Mouse (Mus musculus) CH12.LX (cell line): ENCODE measurements around the gene Chmp4b. TPM values are rescaled to one million over a fixed set of nuclear protein-coding genes. Genes with fewer than 3 reads are reported as not detected.

Experiments
- DNase-seq: peaks from one replicate; pipeline ENCODE4 v3.0.0-alpha.2; 2013; ENCODE audit errors: extremely low read depth
- H3K27ac ChIP-seq: 2 replicates; pipeline ENCODE4 v1.5.1; 2012; ENCODE audit warnings: low read depth, mild to moderate bottlenecking, control low read depth, moderate library complexity; ENCODE audit not compliant: insufficient read depth
- H3K27me3 ChIP-seq: replicated peaks from 2 replicates; pipeline ENCODE3; 2012; ENCODE audit warnings: inconsistent platforms
- H3K36me3 ChIP-seq, 2 experiments: replicated peaks in 1 of 2; 2 replicates each; pipeline versions ENCODE3 to v1.6.1; 2012; ENCODE audit warnings: inconsistent platforms in 1 of 2, low read length in 1 of 2, mild to moderate bottlenecking in 1 of 2, mixed read lengths in 1 of 2, moderate library complexity in 1 of 2; ENCODE audit not compliant: control insufficient read depth in 1 of 2, insufficient read depth in 1 of 2
- H3K4me1 ChIP-seq, 2 experiments: 2 replicates each; pipeline ENCODE4 v1.6.1; 2012; ENCODE audit warnings: inconsistent platforms in 1 of 2, moderate library complexity in 1 of 2; ENCODE audit not compliant: insufficient read depth in 2 of 2, control insufficient read depth in 1 of 2
- H3K4me2 ChIP-seq: 2 replicates; pipeline ENCODE4 v1.6.1; 2012; ENCODE audit warnings: low read depth, mild to moderate bottlenecking, control low read depth; ENCODE audit not compliant: poor library complexity, insufficient read depth, severe bottlenecking
- H3K4me3 ChIP-seq, 3 experiments: fragments of 150-350 bp in 1 of 3; sonication (generic) in 1 of 3; replicated peaks in 1 of 3; 2 replicates each; pipeline versions ENCODE3 to v1.5.1; 2011 to 2012; ENCODE audit warnings: low read depth in 2 of 3, low read length in 2 of 3, mild to moderate bottlenecking in 2 of 3, moderate library complexity in 2 of 3, control low read depth in 1 of 3, improper control_type of control experiment in 1 of 3, inconsistent platforms in 1 of 3, mixed read lengths in 1 of 3; ENCODE audit not compliant: poor library complexity in 1 of 3
- H3K79me2 ChIP-seq: replicated peaks from 2 replicates; pipeline ENCODE4 v1.6.1; 2012; ENCODE audit warnings: mild to moderate bottlenecking, moderate library complexity; ENCODE audit not compliant: control insufficient read depth, poor library complexity, insufficient read depth, severe bottlenecking; ENCODE audit errors: extremely low read depth
- H3K9ac ChIP-seq: 2 replicates; pipeline ENCODE4 v1.6.1; 2012; ENCODE audit warnings: low read depth, mild to moderate bottlenecking, control low read depth, moderate library complexity; ENCODE audit not compliant: insufficient read depth
- H3K9me3 ChIP-seq: replicated peaks from 2 replicates; pipeline ENCODE3; 2012; ENCODE audit warnings: low read length, inconsistent platforms, mixed read lengths
- BHLHE40 ChIP-seq: IDR thresholded peaks from 2 replicates; pipeline ENCODE4 v1.6.1; 2011; ENCODE audit warnings: mild to moderate bottlenecking, low read depth, low read length, improper control_type of control experiment
- CHD2 ChIP-seq: IDR thresholded peaks from 2 replicates; pipeline ENCODE4 v1.6.1; 2011; ENCODE audit warnings: low read length, improper control_type of control experiment
- E2F4 ChIP-seq: IDR thresholded peaks from 2 replicates; pipeline ENCODE4 v1.6.1; 2011; ENCODE audit warnings: low read depth, low read length, improper control_type of control experiment; ENCODE audit not compliant: insufficient replicate concordance
- ELF1 ChIP-seq: IDR thresholded peaks from 2 replicates; pipeline ENCODE4 v1.6.1; 2014; ENCODE audit warnings: low read depth, mild to moderate bottlenecking, inconsistent platforms, low read length, improper control_type of control experiment
- EP300 ChIP-seq: IDR thresholded peaks from 2 replicates; pipeline ENCODE4 v1.6.1; 2011; ENCODE audit warnings: low read length, improper control_type of control experiment
- ETS1 ChIP-seq: conservative IDR thresholded peaks from 2 replicates; pipeline ENCODE4 v1.6.1; 2012; ENCODE audit warnings: low read depth, mild to moderate bottlenecking, inconsistent platforms, low read length, improper control_type of control experiment, moderate library complexity
- HCFC1 ChIP-seq: IDR thresholded peaks from 2 replicates; pipeline ENCODE4 v1.6.1; 2012; ENCODE audit warnings: low read depth, mild to moderate bottlenecking, inconsistent platforms, low read length, improper control_type of control experiment
- IRF4 ChIP-seq: IDR thresholded peaks from 2 replicates; pipeline ENCODE4 v1.6.1; 2014; ENCODE audit warnings: low read depth, mild to moderate bottlenecking, inconsistent platforms, low read length, improper control_type of control experiment
- JUN ChIP-seq: IDR thresholded peaks from 2 replicates; pipeline ENCODE4 v1.6.1; 2011; ENCODE audit warnings: low read depth, mild to moderate bottlenecking, low read length, improper control_type of control experiment, moderate library complexity; ENCODE audit not compliant: insufficient read depth
- JUND ChIP-seq: conservative IDR thresholded peaks from 2 replicates; pipeline ENCODE4 v1.6.1; 2011; ENCODE audit warnings: low read depth, low read length, improper control_type of control experiment
- MAFK ChIP-seq: IDR thresholded peaks from 2 replicates; pipeline ENCODE4 v1.6.1; 2011; ENCODE audit warnings: low read length, improper control_type of control experiment; ENCODE audit not compliant: insufficient replicate concordance
- MAX ChIP-seq: IDR thresholded peaks from 2 replicates; pipeline ENCODE4 v1.6.1; 2011; ENCODE audit warnings: low read length, improper control_type of control experiment
- MEF2A ChIP-seq: IDR thresholded peaks from 2 replicates; pipeline ENCODE4 v1.6.1; 2014; ENCODE audit warnings: low read depth, mild to moderate bottlenecking, inconsistent platforms, low read length, improper control_type of control experiment, borderline replicate concordance
- MXI1 ChIP-seq: IDR thresholded peaks from 2 replicates; pipeline ENCODE4 v1.6.1; 2011; ENCODE audit warnings: mild to moderate bottlenecking, low read depth, low read length, improper control_type of control experiment
- NELFE ChIP-seq: IDR thresholded peaks from 2 replicates; pipeline ENCODE4 v1.6.1; 2011; ENCODE audit warnings: low read depth, low read length, improper control_type of control experiment
- PAX5 ChIP-seq: IDR thresholded peaks from 2 replicates; pipeline ENCODE4 v1.6.1; 2012; ENCODE audit warnings: low read length, inconsistent platforms, mixed read lengths
- POLR2A ChIP-seq: IDR thresholded peaks from 2 replicates; pipeline ENCODE4 v1.6.1; 2011; ENCODE audit warnings: low read depth, mild to moderate bottlenecking, improper control_type of control experiment, low read length
- POLR2AphosphoS2 ChIP-seq: IDR thresholded peaks from 2 replicates; pipeline ENCODE4 v1.6.1; 2011; ENCODE audit warnings: low read depth, low read length, improper control_type of control experiment
- SIN3A ChIP-seq: IDR thresholded peaks from 2 replicates; pipeline ENCODE4 v1.6.1; 2012; ENCODE audit warnings: low read length, improper control_type of control experiment, inconsistent platforms
- TBP ChIP-seq: conservative IDR thresholded peaks from 2 replicates; pipeline ENCODE4 v1.6.1; 2011; ENCODE audit warnings: low read depth, low read length, improper control_type of control experiment
- TCF12 ChIP-seq: IDR thresholded peaks from 2 replicates; pipeline ENCODE4 v1.6.1; 2014; ENCODE audit warnings: low read depth, mild to moderate bottlenecking, inconsistent platforms, low read length, improper control_type of control experiment
- UBTF ChIP-seq: IDR thresholded peaks from 2 replicates; pipeline ENCODE4 v1.6.1; 2012; ENCODE audit warnings: low read depth, mild to moderate bottlenecking, inconsistent platforms, low read length, improper control_type of control experiment, moderate library complexity
- USF2 ChIP-seq: conservative IDR thresholded peaks from 2 replicates; pipeline ENCODE4 v1.6.1; 2011; ENCODE audit warnings: low read depth, low read length, improper control_type of control experiment
- ZC3H11A ChIP-seq: IDR thresholded peaks from 2 replicates; pipeline ENCODE4 v1.6.1; 2012; ENCODE audit warnings: low read depth, mild to moderate bottlenecking, inconsistent platforms, low read length, improper control_type of control experiment
- ZKSCAN1 ChIP-seq: IDR thresholded peaks from 2 replicates; pipeline ENCODE4 v1.6.1; 2012; ENCODE audit warnings: low read depth, inconsistent platforms, low read length, improper control_type of control experiment, borderline replicate concordance
- dilution Hi-C: fragments of 300-500 bp; cut with MboI; formaldehyde crosslinking; loops from 2 replicates; pipeline ENCODE4 v1.14.3; 2020; ENCODE audit warnings: low sequenced_read_pairs; ENCODE audit not compliant: extremely low pct_unique_long_range_greater_than_20kb, extremely low pct_ligation_motif_present
- in situ Hi-C: fragments of 300-500 bp; cut with MboI; formaldehyde crosslinking; loops from 3 replicates; pipeline ENCODE4 v1.14.3; 2019; ENCODE audit warnings: low sequenced_read_pairs, low pct_ligation_motif_present, low pct_unique_long_range_greater_than_20kb, mixed read lengths
- polyA plus RNA-seq: library from polyadenylated mRNA; unstranded; fragments of >175 nt; gene quantifications from 2 replicates; pipeline ENCODE4 v1.2.1, GENCODE M21; 2012; ENCODE audit warnings: low read depth; ENCODE audit not compliant: insufficient read length
- total RNA-seq, 2 experiments: library from RNA; depleted of rRNA; stranded (reverse); fragments of 300-350 nt in 1 of 2; fragments of >200 nt in 1 of 2; gene quantifications; 2 replicates each; pipeline ENCODE4 v1.2.3; 2012 to 2014

Gene Chmp4b
- total and polyA plus RNA-seq, 3 experiments = 105 to 152 (median 113) TPM

GRCm38 (mm10) chr2:154730841-154731240, 79.3 kb downstream of the Chmp4b start:
- no peaks in the 10 kb centered on the region for H3K79me2 ChIP-seq
- in situ Hi-C loops = no loop called here
- DNase-seq = no peak
- H3K4me1 ChIP-seq = peaks cover 17 to 36% of the 10 kb centered on the region in 2 experiments
- H3K4me3 ChIP-seq = no peak overlapping the region
- H3K27me3 ChIP-seq = no peaks in the 10 kb centered on the region
- H3K9ac ChIP-seq = no peak overlapping the region
- TF ChIP-seq SIN3A = no peak
- TF ChIP-seq CHD2 = no peak
- H3K4me2 ChIP-seq = no peak overlapping the region
- no peaks in the 10 kb centered on the region for H3K36me3 ChIP-seq
- H3K27ac ChIP-seq = no peak overlapping the region
- no peaks in the 10 kb centered on the region for H3K9me3 ChIP-seq
- dilution Hi-C loops = no loop called here

- dilution Hi-C loops (no loop called here), in situ Hi-C loops (no loop called here)
- no peak overlapping the region for H3K4me2 ChIP-seq
- no peak for TF ChIP-seq PAX5
- no peak for TF ChIP-seq HCFC1
- TF ChIP-seq ELF1 = no peak
- no peak for TF ChIP-seq ZC3H11A
- DNase-seq = no peak
- peaks cover 17 to 45% of the 10 kb centered on the region in 2 experiments for H3K4me1 ChIP-seq
- H3K79me2 ChIP-seq = no peaks in the 10 kb centered on the region
- no peak overlapping the region for H3K9ac ChIP-seq
- no peaks in the 10 kb centered on the region for H3K27me3 ChIP-seq
- no peak overlapping the region for H3K27ac ChIP-seq
- H3K9me3 ChIP-seq = no peaks in the 10 kb centered on the region
- H3K4me3 ChIP-seq = no peak overlapping the region
- H3K36me3 ChIP-seq = no peaks in the 10 kb centered on the region
These were observed 80.4 kb downstream of the Chmp4b start for GRCm38 (mm10) chr2:154731916-154732315.

GRCm38 (mm10) chr2:154732503-154733141, 81.1 kb downstream of the Chmp4b start:
- H3K4me1 ChIP-seq = peaks cover 17 to 49% of the 10 kb centered on the region in 2 experiments
- DNase-seq = peak; percentile 67
- H3K9me3 ChIP-seq = no peaks in the 10 kb centered on the region
- in situ Hi-C loops (no loop called here), dilution Hi-C loops (no loop called here)
- H3K27ac ChIP-seq = no peak overlapping the region
- no peak overlapping the region for H3K4me2 ChIP-seq
- H3K36me3 ChIP-seq = no peaks in the 10 kb centered on the region
- no peaks in the 10 kb centered on the region for H3K79me2 ChIP-seq
- 0 out of 2 replicates have a peak overlapping the region, but pooled peaks have one; percentile 1 for H3K9ac ChIP-seq
- no peak for TF ChIP-seq MEF2A
- TF ChIP-seq NELFE = no peak; the same call in 1 of the 2 replicates
- TF ChIP-seq MAX = peak; percentile 63; the same call in 1 of the 2 replicates
- peak; percentile 49 for TF ChIP-seq BHLHE40
- TF ChIP-seq MXI1 = no peak
- TF ChIP-seq POLR2AphosphoS2 = no peak
- no peak for TF ChIP-seq MAFK
- no peak for TF ChIP-seq ZKSCAN1
- TF ChIP-seq IRF4 = 0 out of 2 replicates have a peak, but pooled peaks have one; percentile 9
- no peak for TF ChIP-seq E2F4
- TF ChIP-seq PAX5 = no peak
- TF ChIP-seq UBTF = no peak
- no peak for TF ChIP-seq EP300
- TF ChIP-seq HCFC1 = no peak
- 0 out of 2 replicates have a peak, but pooled peaks have one; percentile 19 for TF ChIP-seq TCF12
- TF ChIP-seq POLR2A = no peak; the same call in 1 of the 2 replicates
- no peak for TF ChIP-seq JUN
- 0 out of 2 replicates have a peak, but pooled peaks have one; percentile 34 for TF ChIP-seq TBP
- no peak for TF ChIP-seq USF2
- TF ChIP-seq SIN3A = 0 out of 2 replicates have a peak, but pooled peaks have one; percentile 25
- 0 out of 2 replicates have a peak, but pooled peaks have one; percentile 27 for TF ChIP-seq JUND
- TF ChIP-seq ETS1 = peak; percentile 49; the same call in 1 of the 2 replicates
- TF ChIP-seq ELF1 = peak; percentile 66
- TF ChIP-seq, all 38 proteins: peak for 9
- Histone ChIP-seq H3K4me3 (no peak overlapping the region), H3K27me3 (no peaks in the 10 kb centered on the region)
